Mouse (Mus musculus): Measurements from ENCODE around the gene Ppp2r5b.

Ppp2r5b gene

DNA sequence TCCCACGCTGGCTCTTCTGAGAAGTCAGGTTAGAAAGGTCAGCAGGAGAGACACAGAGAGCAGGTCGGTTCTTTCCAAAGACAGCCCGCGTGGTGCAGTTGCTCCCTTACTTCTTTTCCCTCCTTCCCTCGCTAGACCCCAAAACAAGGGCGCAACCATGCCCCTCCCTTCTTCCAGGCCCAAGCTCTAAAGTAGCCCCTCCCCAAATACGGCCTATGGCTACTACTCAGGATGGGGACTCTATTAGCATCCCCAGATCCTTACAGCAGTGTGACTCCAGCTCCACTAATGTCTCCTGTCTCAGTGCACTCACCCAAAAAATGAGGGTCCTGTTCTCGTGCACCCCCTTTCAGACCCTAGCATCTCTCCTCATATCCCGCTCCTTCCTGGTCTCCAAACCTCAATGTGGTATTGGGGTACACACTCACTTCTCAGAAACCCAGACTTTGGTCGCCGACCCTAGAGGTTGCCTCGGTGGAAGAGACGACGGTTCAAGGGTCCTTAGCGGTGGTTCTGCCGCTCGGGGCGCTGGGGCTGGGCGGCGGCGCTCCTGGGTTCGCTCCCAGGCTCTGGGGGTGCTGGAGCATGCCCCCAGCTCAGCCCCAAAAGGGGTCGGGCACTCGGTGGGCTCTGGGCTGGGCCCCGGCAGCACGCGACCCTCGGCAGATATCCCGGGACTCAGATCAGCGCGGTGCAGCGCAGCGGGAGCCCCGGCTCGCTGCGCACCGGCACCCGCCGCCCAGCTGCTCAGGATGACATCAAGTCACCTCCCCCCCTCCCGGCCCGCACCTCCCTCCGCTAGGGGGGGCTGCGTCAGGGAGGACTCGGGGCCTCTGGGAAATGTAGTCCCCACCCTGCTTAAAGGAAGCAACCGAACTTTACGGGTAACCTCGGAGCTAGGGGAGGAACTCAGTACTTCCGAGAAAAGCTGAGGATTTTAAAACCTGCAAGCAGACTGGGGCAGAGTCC, at the start of gene Ppp2r5b:
Gene Ppp2r5b (minus strand): TSS at position 789 of the 969 bp plus-strand sequence.
- peak; percentile 87 for DNase-seq (ENCODE audit: low spot score)

DNA sequence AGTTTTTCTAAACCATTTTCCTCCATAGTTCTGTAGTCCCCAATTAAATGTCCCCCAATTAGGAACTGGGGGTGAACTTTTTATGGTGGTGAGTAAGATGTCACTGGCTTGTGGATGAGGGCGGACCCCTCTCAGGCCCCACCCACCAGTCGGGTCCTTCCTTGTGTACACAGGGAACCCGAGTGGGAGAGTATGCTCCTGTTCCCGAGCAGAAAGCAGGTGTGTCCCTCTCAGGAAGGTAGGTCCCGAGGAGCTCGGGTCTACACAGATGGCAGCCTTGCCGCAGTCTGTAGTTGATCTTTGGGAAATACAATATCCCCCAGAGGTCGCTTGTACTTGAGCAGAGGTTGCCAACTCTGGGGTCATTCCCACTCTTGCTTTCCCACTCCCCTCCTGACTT, 49.6 kb upstream of the Ppp2r5b start:
- DNase-seq (ENCODE audit: low spot score), result no peak

DNA sequence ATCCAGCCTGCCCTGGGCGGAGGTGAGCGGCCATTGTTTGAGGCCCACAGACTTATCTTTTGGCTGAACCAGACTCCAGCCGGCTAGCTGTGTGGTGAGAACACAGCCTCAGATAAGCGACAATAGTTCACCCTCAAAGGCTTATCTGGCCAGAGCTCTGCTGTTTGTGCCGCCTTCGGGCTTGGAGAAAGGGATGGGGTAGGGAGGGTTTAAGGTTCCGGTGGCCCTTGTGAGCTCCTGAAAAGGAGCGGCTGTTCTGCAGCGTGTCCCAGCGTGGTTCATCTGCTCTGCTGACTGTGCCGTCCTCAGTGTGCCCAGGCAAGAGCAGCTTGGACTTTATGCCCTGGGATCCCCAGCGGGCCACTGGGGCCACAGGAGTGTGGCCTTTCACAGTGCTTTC, 48.8 kb upstream of the Ppp2r5b start:
- no peak for DNase-seq (ENCODE audit: low spot score)

DNA sequence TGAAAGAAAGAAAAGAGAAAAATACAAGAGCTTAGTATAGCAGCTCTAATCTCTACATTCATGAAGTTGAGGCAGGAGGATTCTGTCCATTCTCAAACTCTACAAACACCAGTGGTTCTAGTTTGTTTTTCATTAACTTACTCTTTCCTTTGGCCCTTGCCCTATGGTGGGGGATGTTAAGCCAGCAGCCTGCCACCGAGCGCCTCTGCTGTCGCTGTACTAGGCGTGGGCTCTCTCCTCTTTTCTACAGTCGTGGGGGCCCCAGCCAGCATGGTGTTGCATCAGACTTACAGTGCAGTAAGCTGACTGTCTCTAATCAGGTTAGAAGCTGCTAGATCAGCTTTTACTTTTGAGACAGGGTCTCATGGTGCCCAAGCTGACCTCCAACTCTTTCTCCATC, 47.3 kb upstream of the Ppp2r5b start:
- no peak for DNase-seq (ENCODE audit: low spot score)

DNA sequence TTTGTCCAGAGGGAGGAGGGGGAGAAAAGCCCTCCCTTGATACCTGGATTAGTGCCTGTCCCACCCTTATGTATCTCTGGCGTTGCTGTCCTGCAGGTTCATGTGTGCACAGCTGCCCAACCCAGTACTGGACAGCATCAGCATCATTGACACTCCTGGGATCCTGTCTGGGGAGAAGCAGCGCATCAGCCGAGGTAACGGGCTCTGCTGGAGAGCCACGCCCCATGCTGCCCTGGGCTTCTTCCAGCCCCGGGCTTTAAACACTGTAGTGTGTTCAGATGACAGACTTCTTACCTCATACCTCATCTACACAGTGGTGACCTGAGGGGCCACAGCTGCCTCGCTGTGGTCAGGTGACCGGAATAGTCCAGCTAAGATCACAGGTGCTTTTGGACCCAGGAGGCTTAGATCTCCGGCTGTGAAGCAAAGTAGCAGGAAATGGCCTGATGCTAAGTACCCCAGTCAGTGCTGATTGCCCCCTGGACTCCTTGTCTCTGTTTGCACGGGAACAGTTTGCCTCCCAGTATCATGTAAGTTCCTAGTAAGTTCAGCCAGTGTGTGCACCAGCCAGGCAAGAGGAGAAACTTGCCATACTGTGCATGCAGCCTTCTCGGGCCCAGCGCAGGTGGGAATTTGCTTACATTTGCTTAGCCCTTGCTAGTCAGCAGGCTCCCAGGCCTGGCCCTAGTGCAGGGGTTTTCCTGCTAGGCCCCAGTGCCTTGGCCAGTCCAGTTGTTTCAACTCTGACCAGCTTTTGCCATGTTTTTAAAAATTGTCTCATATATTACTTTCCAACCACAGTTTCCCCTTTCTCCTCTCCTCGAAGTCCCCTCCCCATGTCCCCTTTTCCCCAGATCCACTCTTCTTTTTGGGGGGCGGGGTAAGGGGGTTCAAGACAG, 45.7 kb upstream of the Ppp2r5b start:
- no peak for DNase-seq (ENCODE audit: low spot score)

DNA sequence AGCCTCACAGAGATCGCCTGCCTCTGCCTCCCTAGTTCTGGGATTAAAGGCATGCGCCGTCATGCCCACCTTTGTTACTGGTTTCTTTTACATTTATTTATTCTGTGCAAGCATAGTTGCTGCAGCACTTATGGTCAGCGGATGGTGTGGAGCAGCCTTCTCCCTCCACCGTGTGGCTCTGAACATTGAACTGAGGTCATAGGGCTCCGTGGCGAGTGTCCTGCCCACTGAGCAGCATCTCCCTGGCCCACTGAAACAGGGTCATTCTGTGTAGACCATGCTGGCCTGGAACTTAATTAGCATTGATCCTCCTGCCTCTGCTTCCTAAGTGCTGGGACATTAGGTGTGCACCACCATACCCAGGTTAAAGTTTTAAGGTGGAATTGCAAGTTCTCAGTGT, 44.9 kb upstream of the Ppp2r5b start:
- DNase-seq (ENCODE audit: low spot score), result no peak

DNA sequence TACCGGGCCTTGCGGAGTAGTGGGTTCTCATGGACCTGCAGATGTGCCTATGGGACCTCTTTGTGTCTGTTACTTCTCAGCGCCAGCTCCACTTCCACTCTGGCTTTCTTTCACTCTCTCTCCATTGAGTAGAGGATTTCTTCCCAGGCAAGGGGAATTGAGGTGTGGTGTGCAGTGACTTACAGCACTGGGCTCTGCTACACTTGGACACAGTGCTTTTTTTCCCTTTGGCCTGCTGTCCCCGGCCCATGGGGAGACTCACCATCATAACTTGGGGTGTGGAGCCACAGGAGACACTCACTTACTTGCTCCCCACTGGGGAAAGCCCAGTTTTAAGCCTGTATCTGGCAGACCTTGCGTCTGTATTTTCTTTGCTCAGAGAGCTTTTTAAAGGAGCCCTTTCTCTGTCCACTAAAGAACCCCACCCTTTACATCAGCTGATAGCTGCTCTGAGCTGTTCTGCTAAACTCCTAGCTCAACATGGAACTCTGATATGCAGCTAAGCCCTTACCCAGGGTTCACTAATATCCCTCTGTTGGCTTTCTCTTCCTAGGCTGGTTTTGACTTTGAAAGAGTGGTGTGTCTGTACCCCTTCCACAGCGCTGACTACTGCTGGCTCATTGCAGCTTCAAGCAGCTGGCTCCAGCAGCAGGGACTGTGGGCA, 43.9 kb upstream of the Ppp2r5b start:
- no peak for DNase-seq (ENCODE audit: low spot score)

DNA sequence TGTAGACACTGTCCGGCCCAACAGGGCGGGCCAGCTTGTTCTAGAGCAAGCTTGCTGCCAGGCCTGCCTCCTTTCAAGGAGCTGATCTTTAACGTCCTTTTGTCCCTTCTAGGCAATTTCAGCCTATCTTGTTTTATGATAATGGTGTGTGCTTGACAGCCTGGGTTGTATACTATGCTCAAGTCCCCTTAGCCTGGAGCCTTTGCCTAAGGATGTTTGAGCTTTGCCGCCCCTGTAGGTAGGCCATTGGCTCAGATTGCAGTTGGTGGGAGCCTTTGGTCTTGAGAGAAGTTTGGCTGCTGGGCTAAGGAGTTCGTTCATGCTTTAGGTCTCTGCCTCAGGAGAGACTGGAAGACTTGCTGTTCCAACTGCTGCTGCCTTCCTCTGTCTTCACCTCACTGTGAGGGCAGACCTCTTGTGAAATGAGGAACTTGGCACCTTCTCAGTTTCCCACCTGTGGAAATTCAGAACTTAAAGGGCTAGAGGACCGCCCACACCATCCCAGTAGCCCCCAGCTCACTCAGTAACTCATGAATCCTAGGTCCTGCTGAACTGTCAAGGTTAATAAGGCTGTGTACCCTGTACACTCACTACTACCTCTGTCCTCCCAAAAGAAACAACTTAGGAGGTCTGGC, 42.9 kb upstream of the Ppp2r5b start:
- no peak for DNase-seq (ENCODE audit: low spot score)

DNA sequence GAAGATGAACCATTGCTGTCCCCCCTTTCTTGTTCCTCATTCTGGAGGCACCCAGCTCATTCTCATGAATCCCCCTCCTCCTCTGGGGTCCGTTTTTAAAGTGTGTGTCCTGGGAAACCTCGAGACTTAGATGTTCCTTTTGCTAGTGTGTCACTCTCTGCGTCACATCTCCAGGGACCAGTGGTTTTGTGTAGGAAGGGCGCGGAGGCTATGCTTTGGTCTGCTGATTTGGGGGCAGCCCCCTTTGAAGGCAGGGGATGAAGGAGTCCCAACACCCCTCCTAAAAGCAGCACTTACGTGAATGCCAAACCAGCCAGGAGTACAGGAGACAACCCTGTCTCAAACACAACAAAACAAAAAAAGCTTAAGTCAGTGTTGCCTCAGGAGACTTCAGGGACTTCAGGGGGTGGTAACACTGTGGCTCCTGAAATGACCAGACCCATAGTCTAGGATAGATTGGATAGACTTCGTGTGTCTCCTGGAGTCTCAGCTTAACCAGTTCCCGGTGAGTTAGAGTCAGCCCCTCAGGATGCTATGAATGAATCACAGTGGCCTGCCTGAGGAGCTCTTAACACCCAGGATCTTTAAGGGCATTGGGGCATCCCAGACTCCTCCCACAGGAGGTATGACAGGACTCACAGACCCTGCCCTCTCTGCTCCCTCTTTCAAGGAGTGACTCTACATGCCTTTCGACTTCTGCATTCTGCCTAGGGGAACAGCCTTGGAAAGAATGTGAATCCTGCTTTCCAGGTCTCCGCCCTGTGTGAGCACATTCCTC, 42.2 kb upstream of the Ppp2r5b start:
- no peak for DNase-seq (ENCODE audit: low spot score)

DNA sequence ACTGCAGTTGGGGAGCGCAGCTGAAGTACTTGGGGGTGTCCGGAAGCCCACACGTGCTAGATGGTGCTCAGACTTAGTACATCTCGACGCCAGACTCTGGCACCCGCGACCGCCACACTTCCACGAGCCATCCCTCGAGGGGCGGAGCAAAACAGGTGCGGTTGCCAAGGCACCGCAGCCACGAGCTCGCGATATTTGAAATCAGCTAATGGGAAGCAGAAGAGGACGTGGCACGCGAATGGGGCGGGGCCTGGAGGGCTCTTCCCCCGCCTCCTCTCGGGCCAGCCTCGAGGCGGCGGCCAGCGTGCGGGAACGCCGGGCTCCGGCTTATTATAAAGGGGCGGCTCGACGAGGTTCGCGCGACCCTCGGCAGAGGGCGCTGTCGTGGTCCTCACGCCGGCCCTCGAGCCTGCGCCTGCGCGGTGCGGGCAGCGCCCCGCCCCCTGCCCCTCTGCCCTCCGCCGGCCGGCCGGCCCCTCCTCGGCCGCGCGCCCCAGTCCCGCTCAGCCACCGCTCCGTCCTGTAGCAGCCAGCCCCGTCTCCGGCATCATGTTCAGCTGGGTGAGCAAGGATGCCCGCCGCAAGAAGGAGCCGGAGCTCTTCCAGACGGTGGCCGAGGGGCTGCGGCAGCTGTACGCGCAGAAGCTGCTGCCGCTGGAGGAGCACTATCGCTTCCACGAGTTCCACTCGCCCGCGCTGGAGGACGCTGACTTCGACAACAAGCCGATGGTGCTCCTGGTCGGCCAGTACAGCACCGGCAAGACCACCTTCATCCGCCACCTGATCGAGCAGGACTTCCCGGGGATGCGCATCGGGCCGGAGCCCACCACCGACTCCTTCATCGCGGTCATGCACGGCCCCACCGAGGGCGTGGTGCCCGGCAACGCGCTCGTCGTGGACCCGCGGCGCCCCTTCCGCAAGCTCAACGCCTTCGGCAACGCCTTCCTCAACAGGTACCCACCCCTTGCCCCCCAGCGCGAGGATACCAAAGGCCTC, 41.1 kb upstream of the Ppp2r5b start, which contains the start of gene Ehd1:
Gene Ehd1 (plus strand): TSS at position 300 of the 996 bp plus-strand sequence.
- DNase-seq (ENCODE audit: low spot score), result peak; percentile 79

DNA sequence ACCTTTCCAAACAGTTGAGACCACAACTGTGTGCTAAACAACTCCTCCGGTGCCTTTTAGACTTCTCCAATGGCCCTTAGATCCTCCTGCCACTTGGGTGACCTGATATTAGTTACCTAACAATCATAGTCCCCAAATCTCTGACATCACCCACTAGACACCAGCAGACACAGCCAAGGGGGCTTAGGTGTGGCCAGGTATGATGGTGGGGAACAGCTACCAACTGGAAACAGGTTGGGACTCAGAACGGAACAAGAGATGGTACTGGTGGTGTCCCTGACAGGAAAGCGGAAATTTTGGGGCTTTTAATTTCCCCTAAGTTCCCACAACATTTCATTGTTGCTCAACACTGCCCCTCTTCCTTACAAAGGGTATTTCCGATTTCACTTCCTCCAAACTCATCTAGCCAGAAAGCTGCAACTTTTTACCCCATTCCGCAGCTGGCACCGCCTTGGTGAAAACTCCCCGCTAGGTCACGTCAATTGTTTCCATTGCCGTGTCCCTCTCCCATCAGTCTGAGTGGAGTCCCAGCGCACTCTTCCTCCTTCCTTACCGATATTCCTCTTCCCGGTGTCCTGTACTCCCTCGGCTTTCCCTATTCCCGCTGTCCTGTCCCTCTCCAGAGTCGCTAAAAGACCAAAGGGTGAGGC, 40.2 kb upstream of the Ppp2r5b start:
- no peak for DNase-seq (ENCODE audit: low spot score)

DNA sequence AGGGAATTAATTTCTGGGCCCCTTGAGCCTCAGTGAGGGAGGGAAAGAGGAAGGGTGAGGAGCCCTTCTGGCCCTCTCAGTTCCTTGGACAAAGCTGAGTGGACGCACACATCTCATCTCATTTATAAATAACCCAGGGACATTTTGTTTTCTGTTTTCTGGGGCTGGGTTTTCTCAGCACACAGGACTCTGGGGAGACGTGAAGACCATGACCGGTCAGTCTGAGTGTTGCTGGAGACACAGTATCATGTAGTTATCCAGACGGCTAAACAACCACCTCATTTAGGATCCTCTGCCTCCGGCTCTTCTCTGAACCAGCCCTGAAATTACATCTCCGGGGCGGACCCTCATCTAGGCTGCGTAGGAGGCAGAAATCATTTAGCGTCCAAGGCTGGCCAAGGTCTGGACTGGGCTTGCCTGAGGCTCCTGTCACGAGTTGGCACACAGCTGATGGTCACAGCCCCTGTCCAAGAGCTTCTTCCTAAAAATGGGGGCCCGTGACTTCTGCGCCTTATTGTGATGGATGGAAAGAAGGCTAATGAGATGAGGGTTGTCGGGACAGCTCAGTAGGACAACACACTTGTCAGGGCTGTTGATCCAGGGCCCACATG, 38.4 kb upstream of the Ppp2r5b start:
- no peak for DNase-seq (ENCODE audit: low spot score)

DNA sequence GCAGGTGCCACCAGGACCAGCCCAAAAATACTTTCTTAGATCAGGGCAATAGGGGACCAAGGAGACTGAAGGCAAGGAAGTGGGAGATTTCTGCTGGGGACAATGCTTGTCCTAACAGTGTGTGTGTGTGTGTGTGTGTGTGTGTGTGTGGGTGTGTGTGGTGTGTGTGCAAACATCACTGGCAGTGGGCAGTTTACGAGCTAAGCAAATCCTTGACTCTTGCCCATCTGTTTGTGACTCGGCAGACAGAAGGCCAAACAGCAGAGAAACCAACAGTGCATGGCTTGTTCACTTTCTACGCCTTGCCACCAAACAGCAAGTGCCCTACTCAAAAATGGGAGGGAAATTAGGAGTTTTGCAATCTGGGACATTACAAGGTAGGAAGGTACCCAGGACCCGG, 37.9 kb upstream of the Ppp2r5b start:
- no peak for DNase-seq (ENCODE audit: low spot score)

DNA sequence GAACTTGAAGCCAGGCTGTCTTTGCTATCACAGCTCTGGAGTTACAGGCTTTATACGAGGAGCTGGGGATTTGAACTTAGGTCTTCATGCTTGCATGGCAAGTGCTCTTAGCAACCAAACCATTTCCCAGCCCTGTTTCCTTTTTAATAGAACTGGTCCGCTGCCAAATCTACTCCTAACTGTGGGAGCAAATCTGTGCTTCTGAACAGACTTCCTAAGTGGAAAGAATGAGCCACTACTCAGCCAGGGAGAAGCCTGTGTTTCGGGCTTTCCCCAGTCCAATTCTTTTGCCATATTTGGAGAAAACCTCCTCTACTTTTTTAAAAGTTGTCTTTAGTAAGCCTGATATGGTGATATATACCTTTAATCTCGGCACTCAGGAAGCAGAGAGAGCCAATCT, 37.1 kb upstream of the Ppp2r5b start:
- peak; percentile 54 for DNase-seq (ENCODE audit: low spot score)

DNA sequence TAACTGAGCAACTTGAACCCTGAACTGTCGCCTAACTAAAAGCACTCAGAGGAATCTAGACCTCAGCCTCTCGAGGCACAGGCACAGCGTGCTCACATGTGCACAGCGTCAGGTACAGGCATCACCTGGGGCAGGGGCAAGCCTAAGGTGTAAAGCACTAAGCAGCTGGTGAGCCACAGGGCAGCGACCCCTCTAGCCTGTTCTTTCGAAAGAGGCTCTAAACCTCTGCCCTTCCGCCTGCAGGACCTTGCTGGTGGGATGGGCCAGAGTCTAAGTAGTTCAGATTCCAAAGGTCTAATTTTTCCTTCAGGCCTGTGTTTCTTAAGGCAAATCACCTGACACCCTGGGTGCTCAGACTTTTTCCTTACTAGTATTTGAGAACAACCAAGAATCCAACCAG, 36.4 kb upstream of the Ppp2r5b start:
- no peak for DNase-seq (ENCODE audit: low spot score)

DNA sequence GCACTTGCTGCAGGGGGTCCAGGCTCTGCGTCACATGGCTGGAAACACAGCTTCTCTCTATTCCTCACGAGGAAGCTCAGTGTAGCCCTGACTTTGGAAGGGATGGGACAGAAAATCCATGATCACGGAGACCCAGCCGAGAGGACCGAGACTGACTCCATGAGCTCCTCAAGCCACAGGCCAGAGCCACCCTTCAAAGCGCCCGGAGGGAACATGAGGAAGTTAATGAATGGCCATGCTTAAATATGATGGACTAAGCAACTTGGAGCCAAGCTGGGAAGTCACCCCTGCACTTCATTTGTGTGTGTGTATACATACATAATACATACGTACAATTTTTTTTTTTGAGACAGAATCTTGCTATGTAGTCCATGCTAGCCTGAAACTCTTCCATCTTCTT, 35.5 kb upstream of the Ppp2r5b start:
- DNase-seq (ENCODE audit: low spot score), result no peak

DNA sequence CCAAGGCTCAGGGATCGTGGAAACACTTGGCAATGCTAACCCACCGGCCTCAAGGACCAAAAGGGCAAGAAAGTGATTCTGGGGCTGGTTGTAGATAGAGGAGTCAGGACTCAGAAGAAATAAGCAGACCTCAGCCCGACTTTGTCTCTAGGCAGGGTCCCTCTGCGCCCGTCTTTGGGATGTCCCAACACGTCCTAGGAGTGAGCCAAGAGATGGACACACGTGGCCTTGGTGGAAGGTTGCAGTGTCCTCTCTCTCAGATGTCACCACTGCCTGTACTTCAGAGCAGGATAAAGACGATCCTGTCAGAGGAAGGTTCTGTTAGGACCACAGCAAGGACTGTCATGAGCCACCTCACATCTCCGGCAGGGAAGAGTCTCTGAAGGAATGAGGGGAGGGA, 35.0 kb upstream of the Ppp2r5b start:
- no peak for DNase-seq (ENCODE audit: low spot score)

DNA sequence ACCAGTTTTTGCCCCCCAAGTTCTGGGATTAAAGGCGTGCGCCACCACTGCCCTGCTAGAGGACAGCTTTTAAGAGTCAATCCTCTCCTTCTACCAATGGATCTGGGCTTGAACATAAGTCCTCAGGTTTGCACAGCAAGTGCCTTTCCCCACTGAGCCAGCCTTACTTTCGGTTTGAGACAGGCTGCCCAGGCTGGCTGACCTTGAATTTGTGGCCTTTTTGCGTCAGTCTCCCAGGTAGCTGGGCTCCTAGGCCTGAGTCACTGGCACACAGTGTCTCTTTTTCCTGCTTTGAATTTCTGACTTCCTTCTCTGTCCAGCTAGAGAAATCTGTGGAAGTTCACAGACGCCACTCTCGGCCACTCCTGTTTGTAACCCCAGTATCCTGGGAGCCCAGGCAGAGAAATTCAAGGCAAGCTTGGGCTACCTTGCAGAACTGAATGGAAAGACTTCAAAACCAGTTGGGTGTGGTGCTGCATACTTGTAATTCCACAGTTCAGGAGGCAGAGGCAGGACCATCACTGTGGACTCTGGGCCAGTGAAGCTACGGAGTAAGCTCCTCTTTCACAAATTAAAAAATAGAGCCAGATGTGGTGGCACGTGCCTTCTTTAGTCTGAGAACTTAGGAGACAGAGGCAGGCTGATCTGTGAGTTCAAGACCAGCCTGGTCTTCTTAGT, 34.3 kb upstream of the Ppp2r5b start:
- DNase-seq (ENCODE audit: low spot score), result no peak

Measured in layer of hippocampus, adult 9-10 months (tissue).